Mouse (Mus musculus) neural tube, embryonic 12.5 days (tissue): ENCODE measurements around the gene Alg9. TPM values are rescaled to one million over a fixed set of nuclear protein-coding genes. Genes with fewer than 3 reads are reported as not detected.

Experiments
- ATAC-seq: fragments of 200-750 bp; cut with Nextera tagmentation; 2 replicates; pipeline ENCODE4 v1.8.0; 2017; ENCODE audit warnings: low read depth, mild to moderate bottlenecking, moderate TSS enrichment, moderate library complexity; ENCODE audit not compliant: low FRiP score
- H3K27ac ChIP-seq: fragments of 300-500 bp; sonication (generic); 2 replicates; pipeline ENCODE4 v1.5.1; 2016
- H3K27me3 ChIP-seq: fragments of 300-500 bp; sonication (generic); replicated peaks from 2 replicates; pipeline ENCODE4 v1.6.1; 2016; ENCODE audit warnings: mild to moderate bottlenecking
- H3K36me3 ChIP-seq: fragments of 300-500 bp; sonication (generic); 2 replicates; pipeline ENCODE4 v1.6.1; 2016; ENCODE audit warnings: mild to moderate bottlenecking
- H3K4me1 ChIP-seq: fragments of 300-500 bp; sonication (generic); 2 replicates; pipeline ENCODE4 v1.6.1; 2016
- H3K4me2 ChIP-seq: fragments of 300-500 bp; sonication (generic); replicated peaks from 2 replicates; pipeline ENCODE4 v1.6.1; 2016; ENCODE audit warnings: mild to moderate bottlenecking
- H3K4me3 ChIP-seq: fragments of 300-500 bp; sonication (generic); 2 replicates; pipeline ENCODE4 v1.5.1; 2016
- H3K9ac ChIP-seq: fragments of 300-500 bp; sonication (generic); 2 replicates; pipeline ENCODE4 v1.6.1; 2016; ENCODE audit warnings: mild to moderate bottlenecking
- H3K9me3 ChIP-seq: fragments of 300-500 bp; sonication (generic); 2 replicates; pipeline ENCODE4 v1.6.1; 2016; ENCODE audit warnings: mild to moderate bottlenecking
- WGBS: fragments of 180-500 bp; shearing (Covaris S2); methylation state at CpG from one replicate; pipeline ENCODE4 v1.1.7; 2016; 5-methylcytosine and 5-hydroxymethylcytosine counted together
- polyA plus RNA-seq: library from polyadenylated mRNA; unstranded; fragments of >200 nt; fragmentation: Nextera tagmentation; extraction: Ambion mirVana; gene quantifications from 2 replicates; pipeline ENCODE4 v1.2.1, GENCODE M21; 2016

Gene Alg9
- polyA plus RNA-seq, 1 experiment from 2014 or later: 48.3 TPM

DNA sequence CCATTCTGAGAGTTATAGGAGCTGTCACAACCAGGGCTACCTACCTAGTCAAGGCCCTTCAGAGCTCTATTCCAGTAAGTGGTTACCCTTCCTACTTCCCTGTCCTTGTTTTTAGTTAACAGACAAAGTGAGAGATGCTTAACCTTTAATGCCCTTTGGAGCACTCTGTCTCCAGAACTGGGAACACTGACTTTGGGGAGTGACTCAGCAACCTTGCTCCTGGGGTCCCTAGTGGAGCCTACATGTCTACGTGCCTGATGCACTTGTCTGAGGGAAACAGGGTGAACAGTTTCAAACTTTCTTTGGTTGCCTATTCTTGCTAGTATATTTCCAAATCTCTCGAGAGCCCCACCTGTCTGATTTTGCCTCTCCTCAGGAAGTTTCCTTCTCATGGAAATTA lies 32.1 kb upstream of the Alg9 start:
- H3K4me1 ChIP-seq: peaks cover 17% of the 10 kb centered on the region
- H3K36me3 ChIP-seq: no peaks in the 10 kb centered on the region
- ATAC-seq: no peak
- 77% methylated on average over 2 of the region's 2 CpGs for WGBS
- H3K4me3 ChIP-seq: no peak overlapping the region
- no peak overlapping the region for H3K27ac ChIP-seq
- H3K9me3 ChIP-seq: no peaks in the 10 kb centered on the region
- H3K4me2 ChIP-seq: no peak overlapping the region
- H3K27me3 ChIP-seq: no peaks in the 10 kb centered on the region
- no peak overlapping the region for H3K9ac ChIP-seq

DNA sequence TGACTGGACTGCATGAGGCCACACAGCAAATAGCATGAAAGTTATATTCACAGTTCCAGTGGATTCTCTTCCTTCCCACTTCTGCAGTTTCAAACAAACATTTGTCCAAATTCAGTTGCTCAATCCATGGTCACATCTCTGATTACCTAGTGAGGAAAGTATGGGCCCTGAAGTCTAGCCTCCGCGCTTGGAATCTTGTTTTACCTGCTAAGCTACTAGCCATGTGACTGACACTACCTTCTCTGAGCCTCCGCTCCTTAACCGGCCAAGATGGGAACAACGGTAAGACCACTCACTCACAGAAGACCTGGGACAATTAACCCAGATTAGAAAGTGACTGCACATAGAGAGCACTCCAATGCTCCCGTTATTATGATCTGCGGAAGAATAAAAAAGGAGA lies 29.0 kb upstream of the Alg9 start:
- no peaks in the 10 kb centered on the region for H3K36me3 ChIP-seq
- 0 out of 2 replicates have a peak overlapping the region, but pooled peaks have one; percentile 22 for H3K4me3 ChIP-seq
- no peak overlapping the region for H3K27ac ChIP-seq
- H3K9me3 ChIP-seq: no peaks in the 10 kb centered on the region
- no peaks in the 10 kb centered on the region; the same call in 1 of the 2 replicates for H3K27me3 ChIP-seq
- H3K4me1 ChIP-seq: peaks cover 7% of the 10 kb centered on the region; the same call in 1 of the 2 replicates
- ATAC-seq: no peak
- H3K9ac ChIP-seq: no peak overlapping the region
- 13% methylated on average over 7 of the region's 7 CpGs for WGBS
- H3K4me2 ChIP-seq: peak overlapping the region; percentile 58

DNA sequence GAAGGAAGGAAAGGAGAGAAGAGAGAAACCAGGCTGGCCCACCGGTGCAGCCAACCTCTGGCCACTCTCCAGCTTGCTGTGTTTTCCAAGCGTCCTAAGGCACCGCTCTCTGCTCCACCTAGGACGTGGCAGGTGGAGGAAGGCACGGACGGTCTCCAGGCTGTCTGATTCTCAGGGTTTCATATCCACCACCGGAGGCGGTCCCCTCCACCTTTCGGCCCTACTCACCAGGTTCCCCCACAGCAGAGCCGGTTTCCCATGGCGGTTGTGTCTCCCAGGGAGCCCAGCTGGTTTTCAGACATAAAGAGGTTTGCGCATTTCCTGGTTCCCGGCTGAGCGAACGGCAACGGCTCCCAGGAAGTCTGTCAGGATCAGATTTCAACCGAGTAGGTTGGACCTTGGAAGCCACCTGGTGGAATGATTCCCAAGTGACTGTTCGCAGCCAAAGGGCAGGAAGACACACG lies 28.6 kb upstream of the Alg9 start, which contains the start of gene 2310030G06Rik:
Gene 2310030G06Rik (minus strand): TSS at position 323 of the 464 bp plus-strand sequence.
- peak within 1 kb of the TSS; percentile 22 for H3K4me3 ChIP-seq
- no peak for ATAC-seq
- H3K4me2 ChIP-seq: peak within 1 kb of the TSS; percentile 58
- no peaks in the 10 kb centered on the region; the same call in 1 of the 2 replicates for H3K27me3 ChIP-seq
- 0 out of 2 replicates have a peak within 1 kb of the TSS, but pooled peaks have one; percentile 1 for H3K9ac ChIP-seq
- H3K9me3 ChIP-seq: no peaks in the 10 kb centered on the region
- no peak within 1 kb of the TSS for H3K27ac ChIP-seq
- 2% methylated on average over 19 of the region's 19 CpGs for WGBS
- peaks cover 7% of the 10 kb centered on the region; the same call in 1 of the 2 replicates for H3K4me1 ChIP-seq
- H3K36me3 ChIP-seq: no peaks in the 10 kb centered on the region

DNA sequence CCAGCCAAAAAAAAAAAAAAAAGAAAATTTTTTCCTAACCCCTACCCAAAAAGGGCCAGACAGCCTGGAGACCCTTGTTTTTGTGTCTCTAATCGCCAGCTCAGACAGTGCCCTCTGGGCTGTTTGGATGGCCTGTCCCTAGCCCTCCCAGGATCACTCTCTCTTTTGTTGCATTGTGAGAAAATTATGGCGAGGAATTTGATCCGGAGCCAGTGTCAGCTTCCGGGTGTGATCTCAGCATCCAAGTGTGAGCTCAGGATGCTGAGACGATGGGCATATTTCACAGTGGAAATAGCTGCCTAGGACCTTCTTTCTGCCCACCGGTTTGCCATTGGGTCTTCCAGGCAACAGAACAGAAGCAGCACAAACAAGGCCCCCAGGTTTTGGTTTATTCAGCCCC lies 24.1 kb upstream of the Alg9 start:
- Histone ChIP-seq H3K27me3 (no peaks in the 10 kb centered on the region; the same call in 1 of the 2 replicates), H3K27ac (no peak overlapping the region), H3K4me2 (no peak overlapping the region), H3K9me3 (no peaks in the 10 kb centered on the region), H3K36me3 (no peaks in the 10 kb centered on the region), H3K4me3 (no peak overlapping the region), H3K9ac (no peak overlapping the region), H3K4me1 (peaks cover 7% of the 10 kb centered on the region; the same call in 1 of the 2 replicates)
- no peak for ATAC-seq
- 72% methylated on average over 6 of the region's 6 CpGs for WGBS

DNA sequence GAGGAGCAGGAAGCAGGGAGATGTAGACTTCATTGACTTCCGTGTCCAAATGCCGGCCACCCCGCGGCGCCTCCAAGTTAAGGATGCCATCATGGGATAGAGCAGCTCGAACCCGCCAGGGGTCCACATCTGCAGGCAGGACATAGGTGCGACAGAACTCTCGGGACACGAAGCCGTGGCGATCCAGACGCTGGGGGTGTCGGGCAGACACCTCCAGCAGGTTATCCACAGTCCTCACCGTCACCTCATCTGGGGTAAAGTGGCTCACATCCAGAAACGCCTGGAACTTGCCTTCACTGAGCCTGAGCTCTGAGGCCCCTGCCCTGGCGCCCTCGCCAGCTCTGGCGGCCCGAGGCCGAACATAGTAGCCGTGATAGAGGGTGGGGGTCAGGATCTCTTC lies 23.5 kb upstream of the Alg9 start, which contains the start of gene Cryab:
Gene Cryab (plus strand): TSS at position 3 of the 400 bp plus-strand sequence.
- WGBS: 78% methylated on average over 22 of the region's 22 CpGs
- Histone ChIP-seq H3K4me3 (no peak within 1 kb of the TSS), H3K27me3 (no peaks in the 10 kb centered on the region; the same call in 1 of the 2 replicates), H3K4me2 (no peak within 1 kb of the TSS), H3K9ac (0 out of 2 replicates have a peak within 1 kb of the TSS, but pooled peaks have one; percentile 8), H3K9me3 (no peaks in the 10 kb centered on the region), H3K27ac (no peak within 1 kb of the TSS), H3K36me3 (no peaks in the 10 kb centered on the region), H3K4me1 (peaks cover under 1% of the 10 kb centered on the region; the same call in 1 of the 2 replicates)
- ATAC-seq: no peak

DNA sequence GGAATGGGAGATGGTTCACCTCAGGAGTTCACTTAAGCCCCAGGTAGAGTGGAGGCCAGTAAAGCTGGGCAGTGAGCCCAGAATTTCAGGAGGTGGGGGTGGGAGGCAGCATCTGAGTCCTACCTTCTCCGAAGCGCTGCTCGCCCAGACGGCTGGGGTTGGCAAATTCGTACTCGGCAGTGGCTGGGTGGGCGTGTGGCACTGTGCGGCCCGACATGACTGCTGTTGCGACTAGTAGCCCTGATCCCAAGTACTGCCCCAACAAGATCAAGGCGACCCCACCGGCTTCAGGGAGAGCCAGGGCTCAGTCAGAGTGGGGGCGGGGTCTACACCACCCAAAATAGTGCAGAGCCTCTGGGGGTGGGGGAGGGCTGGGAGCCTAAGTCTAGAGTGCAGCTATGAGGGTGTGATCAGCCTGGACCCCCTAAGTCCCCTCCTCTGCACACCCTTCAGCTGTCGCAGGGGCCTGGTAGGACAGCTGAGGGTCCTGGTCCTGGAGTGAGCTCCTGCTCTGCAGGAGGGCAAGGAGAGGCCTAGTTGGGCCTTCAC lies 22.7 kb upstream of the Alg9 start, which contains the start of gene Hspb2:
Gene Hspb2 (minus strand): TSS at position 301 of the 549 bp plus-strand sequence.
- Histone ChIP-seq H3K4me2 (no peak within 1 kb of the TSS), H3K27me3 (no peaks in the 10 kb centered on the region; the same call in 1 of the 2 replicates), H3K36me3 (no peaks in the 10 kb centered on the region), H3K4me1 (no peaks in the 10 kb centered on the region), H3K9me3 (no peaks in the 10 kb centered on the region), H3K27ac (no peak within 1 kb of the TSS), H3K4me3 (no peak within 1 kb of the TSS), H3K9ac (0 out of 2 replicates have a peak within 1 kb of the TSS, but pooled peaks have one; percentile 8)
- ATAC-seq: no peak
- WGBS: 77% methylated on average over 14 of the region's 14 CpGs

DNA sequence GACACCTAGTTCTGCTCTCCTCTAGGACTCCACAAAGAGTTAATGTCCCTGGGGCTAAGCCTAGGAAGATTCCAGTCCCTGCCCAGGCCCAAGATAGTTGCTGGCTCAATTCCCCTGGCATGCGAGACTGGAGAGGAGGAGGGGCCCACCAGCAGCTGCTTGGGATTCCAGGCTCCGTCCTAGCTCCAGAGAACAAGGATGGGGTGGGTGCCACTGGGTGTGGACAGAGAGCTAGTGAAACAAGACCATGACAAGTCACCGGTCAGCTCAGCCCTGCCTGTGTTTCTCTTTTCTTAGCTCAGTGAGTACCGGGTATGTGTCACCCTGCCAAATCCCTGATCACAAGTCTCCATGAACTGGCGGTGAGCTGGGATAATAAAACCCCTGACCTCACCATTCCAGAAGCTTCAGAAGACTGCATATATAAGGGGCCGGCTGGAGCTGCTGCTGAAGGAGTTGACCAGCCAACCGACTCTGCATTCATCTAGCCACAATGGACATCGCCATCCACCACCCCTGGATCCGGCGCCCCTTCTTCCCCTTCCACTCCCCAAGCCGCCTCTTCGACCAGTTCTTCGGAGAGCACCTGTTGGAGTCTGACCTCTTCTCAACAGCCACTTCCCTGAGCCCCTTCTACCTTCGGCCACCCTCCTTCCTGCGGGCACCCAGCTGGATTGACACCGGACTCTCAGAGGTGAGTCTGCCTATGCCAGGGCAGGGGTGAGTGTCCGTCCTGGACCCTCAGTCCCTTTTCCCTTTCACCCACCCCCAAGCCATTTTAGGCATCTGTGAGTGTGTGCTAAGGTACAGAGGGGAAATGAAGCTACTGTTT lies 21.8 kb upstream of the Alg9 start:
- Histone ChIP-seq H3K9me3 (no peaks in the 10 kb centered on the region), H3K36me3 (no peaks in the 10 kb centered on the region), H3K4me3 (no peak overlapping the region), H3K27ac (no peak overlapping the region), H3K4me2 (no peak overlapping the region), H3K27me3 (no peaks in the 10 kb centered on the region; the same call in 1 of the 2 replicates), H3K9ac (no peak overlapping the region), H3K4me1 (no peaks in the 10 kb centered on the region)
- 73% methylated on average over 17 of the region's 17 CpGs for WGBS
- ATAC-seq: no peak

DNA sequence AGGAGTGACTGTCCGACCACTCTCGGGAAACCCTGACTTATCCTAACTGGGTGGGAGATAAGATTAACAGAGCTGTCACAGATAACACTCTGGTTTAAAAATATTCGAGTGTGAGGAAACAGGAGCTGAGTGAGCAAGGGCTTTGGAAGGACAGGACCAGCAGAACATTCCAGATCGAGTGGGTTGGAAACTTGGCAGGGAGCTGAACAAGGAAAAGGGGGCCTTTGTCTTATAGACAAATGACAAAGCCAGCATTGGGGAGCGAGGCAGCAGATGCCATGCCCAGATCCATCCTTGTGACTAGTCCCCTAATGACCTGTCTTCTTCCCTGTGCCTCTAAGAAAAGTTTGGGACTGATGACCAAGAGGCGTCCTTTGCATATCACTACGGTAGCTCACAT lies 20.9 kb upstream of the Alg9 start:
- H3K4me2 ChIP-seq: no peak overlapping the region
- H3K36me3 ChIP-seq: no peaks in the 10 kb centered on the region
- no peak overlapping the region for H3K9ac ChIP-seq
- no peak overlapping the region for H3K27ac ChIP-seq
- H3K9me3 ChIP-seq: no peaks in the 10 kb centered on the region
- 74% methylated on average over 7 of the region's 7 CpGs for WGBS
- H3K27me3 ChIP-seq: no peaks in the 10 kb centered on the region; the same call in 1 of the 2 replicates
- no peak overlapping the region for H3K4me3 ChIP-seq
- ATAC-seq: no peak
- no peaks in the 10 kb centered on the region for H3K4me1 ChIP-seq

DNA sequence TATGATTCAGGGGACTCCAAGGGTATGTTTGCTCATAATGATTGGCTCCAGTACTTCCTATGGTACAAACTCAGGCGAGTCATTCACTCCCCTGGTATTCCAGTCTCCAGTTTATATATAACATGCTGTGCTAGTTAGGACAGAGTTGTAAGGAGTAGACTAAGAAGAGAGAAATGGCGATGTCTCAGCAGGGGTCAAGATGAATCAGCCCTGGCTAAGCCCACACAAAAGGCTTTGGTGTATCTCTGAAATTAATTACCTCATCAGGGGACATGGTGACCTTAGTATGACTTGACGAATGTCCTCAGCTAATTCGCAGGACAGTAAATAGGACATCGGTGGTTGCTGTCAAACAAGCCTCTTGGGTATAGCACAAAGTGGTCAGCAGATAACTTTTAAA lies 18.1 kb upstream of the Alg9 start:
- Histone ChIP-seq H3K4me1 (no peaks in the 10 kb centered on the region), H3K36me3 (no peaks in the 10 kb centered on the region), H3K27ac (no peak overlapping the region), H3K9me3 (no peaks in the 10 kb centered on the region), H3K4me3 (no peak overlapping the region), H3K4me2 (no peak overlapping the region), H3K27me3 (no peaks in the 10 kb centered on the region), H3K9ac (no peak overlapping the region)
- 24% methylated on average over 5 of the region's 5 CpGs for WGBS
- ATAC-seq: no peak

DNA sequence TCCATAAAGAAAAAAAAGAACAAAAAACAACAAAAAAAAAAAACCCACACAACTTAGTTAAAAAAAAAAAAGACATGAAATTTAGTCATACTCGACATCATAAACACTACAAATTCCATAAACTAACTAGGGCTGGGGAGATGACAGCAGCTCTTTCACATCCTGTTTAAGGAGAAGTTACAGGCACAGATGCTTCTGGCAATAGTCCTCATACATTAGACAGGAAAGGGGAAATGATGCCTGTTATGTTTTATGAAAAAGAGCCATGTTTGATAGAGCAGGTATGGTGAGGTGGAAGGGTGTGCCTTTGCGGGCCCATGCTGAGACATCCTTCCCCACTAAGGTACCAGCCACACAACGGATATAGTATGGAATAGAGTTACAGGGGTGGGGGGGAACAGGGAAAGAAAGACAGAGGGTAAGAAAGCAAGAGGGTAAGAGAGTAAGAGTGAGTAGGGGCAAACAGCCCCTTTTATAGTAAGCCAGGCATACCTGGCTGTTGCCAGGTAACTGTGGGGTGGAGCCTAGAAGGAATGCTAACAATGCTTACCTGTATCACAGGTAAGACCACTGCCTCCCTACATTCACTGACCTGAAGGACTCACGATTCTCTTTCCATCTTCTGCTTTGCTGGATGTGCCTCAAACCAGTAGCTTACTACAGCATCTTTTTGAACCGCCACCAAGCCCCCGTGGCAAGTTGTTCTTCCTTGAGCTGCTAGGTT lies 13.1 kb upstream of the Alg9 start:
- no peaks in the 10 kb centered on the region for H3K9me3 ChIP-seq
- H3K4me1 ChIP-seq: no peaks in the 10 kb centered on the region
- no peak for ATAC-seq
- no peak overlapping the region for H3K4me3 ChIP-seq
- H3K27me3 ChIP-seq: no peaks in the 10 kb centered on the region
- no peaks in the 10 kb centered on the region for H3K36me3 ChIP-seq
- 69% methylated on average over 6 of the region's 6 CpGs for WGBS
- no peak overlapping the region for H3K9ac ChIP-seq
- no peak overlapping the region for H3K27ac ChIP-seq
- H3K4me2 ChIP-seq: no peak overlapping the region

DNA sequence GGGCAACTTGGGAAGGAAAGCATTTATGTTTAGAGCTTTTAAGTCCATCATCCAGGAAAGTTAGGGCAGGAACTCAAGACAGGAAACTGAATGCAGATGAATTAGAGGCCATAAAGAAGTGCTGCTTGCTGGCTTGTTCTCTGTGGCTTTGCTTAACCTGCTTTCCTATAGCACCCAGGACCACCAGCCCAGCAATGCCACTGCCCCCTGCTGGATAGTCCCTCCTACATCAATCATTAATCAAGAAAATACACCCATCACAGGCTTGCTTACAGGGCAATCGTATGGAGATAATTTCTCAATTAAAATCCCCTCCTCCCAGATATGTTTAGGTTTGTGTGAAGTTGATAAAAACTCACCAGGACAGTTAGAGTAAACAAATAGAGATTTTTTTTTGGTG lies 11.5 kb upstream of the Alg9 start:
- H3K9me3 ChIP-seq: no peaks in the 10 kb centered on the region
- H3K4me1 ChIP-seq: no peaks in the 10 kb centered on the region
- no peak overlapping the region for H3K4me2 ChIP-seq
- no peaks in the 10 kb centered on the region for H3K36me3 ChIP-seq
- 77% methylated on average over 1 of the region's 1 CpGs for WGBS
- H3K27me3 ChIP-seq: no peaks in the 10 kb centered on the region
- no peak for ATAC-seq
- H3K9ac ChIP-seq: no peak overlapping the region
- no peak overlapping the region for H3K27ac ChIP-seq
- no peak overlapping the region for H3K4me3 ChIP-seq
